Mouse (Mus musculus): Measurements from ENCODE around the gene Metap1.

DNA sequence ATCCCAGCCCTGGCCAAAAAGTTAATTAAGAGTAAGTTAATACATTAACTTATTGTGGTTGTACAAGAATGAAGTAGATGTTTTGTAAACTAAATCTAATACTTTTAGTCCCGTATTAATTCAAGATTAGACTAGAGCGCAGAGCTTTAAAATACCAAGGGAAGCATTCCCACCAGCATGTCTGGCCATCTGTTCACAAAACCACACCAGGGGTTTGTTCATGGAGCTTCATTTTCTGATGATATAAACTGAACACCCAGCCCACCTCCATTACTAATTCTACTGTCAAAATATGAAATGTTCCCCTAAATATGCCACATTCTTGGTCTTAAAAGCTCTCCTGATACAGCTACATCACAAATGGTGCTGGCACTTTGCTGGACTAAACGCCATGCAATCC lies 30.9 kb downstream of the Metap1 start:
- TF ChIP-seq POLR2A (IDR thresholded peaks at IDR 0.05; ENCODE audit: control insufficient read depth in 1 of 2, insufficient read depth in 1 of 2, low read depth in 1 of 2, low read length in 2 of 2, poor library complexity in 1 of 2) (no peak), POLR2AphosphoS5 (IDR thresholded peaks at IDR 0.05; ENCODE audit: borderline replicate concordance, low read depth, low read length) (no peak), CTCF (IDR thresholded peaks at IDR 0.05 in 2 of 3, conservative IDR thresholded peaks at IDR 0.05 in 1 of 3; ENCODE audit: control insufficient read depth in 1 of 3, insufficient read depth in 1 of 3, low read depth in 2 of 3, low read length in 3 of 3, poor library complexity in 1 of 3, severe bottlenecking in 1 of 3) (no peak), ZC3H11A (IDR thresholded peaks at IDR 0.05; ENCODE audit: low read depth, low read length) (no peak), EP300 (IDR thresholded peaks at IDR 0.05; ENCODE audit: low read depth in 1 of 2, low read length in 2 of 2) (no peak), TBP (IDR thresholded peaks at IDR 0.05; ENCODE audit: low read depth, low read length) (no peak), ELF1 (IDR thresholded peaks at IDR 0.05; ENCODE audit: low read depth, low read length) (no peak)

Data from MEL (cell line).